Mouse (Mus musculus): Measurements from ENCODE around the gene Sod2. TPM values are rescaled to one million over a fixed set of nuclear protein-coding genes. Genes with fewer than 3 reads are reported as not detected.
"Not testable (repeated sequence)": the region's sequence is repeated elsewhere in the genome, so short reads cannot be mapped to it uniquely, and the experiment has no call there.

Sod2 gene
- polyA plus RNA-seq (2015; fragmentation: Nextera tagmentation; extraction: Ambion mirVana): 108 and 116 TPM in 2 replicates

GRCm38 (mm10) chr17:13006546-13006945 lies at the start of gene Sod2:
Gene Sod2 (plus strand): TSS chr17:13006846.
- ATAC-seq (ENCODE audit: low read depth); H3K9me3 ChIP-seq (replicated peaks; ENCODE audit: control insufficient read depth, low read length); H3K27ac ChIP-seq (ENCODE audit: low read length); H3K27me3 ChIP-seq (ENCODE audit: control insufficient read depth, insufficient read depth, low read depth, low read length); H3K36me3 ChIP-seq (ENCODE audit: control insufficient read depth, insufficient read depth): not testable (repeated sequence)
- H3K9ac ChIP-seq (ENCODE audit: low read depth, low read length): 0 out of 2 replicates have a peak within 1 kb of the TSS, but pooled peaks have one; percentile 18
- peak within 1 kb of the TSS; percentile 87 for H3K4me3 ChIP-seq (ENCODE audit: low read depth, low read length)
- peak within 1 kb of the TSS; percentile 93 for H3K4me2 ChIP-seq (ENCODE audit: low read depth, low read length)
- 98% methylated on average over 2 of the region's 2 CpGs for WGBS (ENCODE audit: insufficient replicate concordance)
- peaks cover 21% of the 10 kb centered on the region for H3K4me1 ChIP-seq (ENCODE audit: control insufficient read depth, low read depth, low read length)

DNA sequence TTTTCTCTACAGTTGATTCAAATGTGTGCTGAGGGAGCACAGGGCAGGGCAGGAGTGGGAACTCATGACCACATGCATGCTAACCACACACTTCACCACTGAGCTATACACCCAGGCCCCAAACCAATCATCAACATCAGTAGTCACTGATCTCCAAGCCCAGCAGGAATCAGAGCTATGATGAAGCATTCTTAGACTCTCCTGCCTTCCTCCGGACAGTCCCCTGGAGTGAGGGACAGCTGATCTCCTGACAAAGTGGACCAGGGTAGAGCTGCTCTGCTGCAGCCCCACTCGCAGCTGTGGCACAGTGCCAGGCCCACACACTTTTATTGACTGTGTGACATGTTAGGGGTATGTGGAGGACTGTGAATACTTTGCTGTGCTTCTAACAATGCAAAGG lies 47.3 kb upstream of the Sod2 start:
- not testable (repeated sequence) for H3K27ac ChIP-seq (ENCODE audit: low read length); H3K4me3 ChIP-seq (ENCODE audit: low read depth, low read length); ATAC-seq (ENCODE audit: low read depth); H3K4me1 ChIP-seq (ENCODE audit: control insufficient read depth, low read depth, low read length); H3K27me3 ChIP-seq (ENCODE audit: control insufficient read depth, insufficient read depth, low read depth, low read length); H3K9ac ChIP-seq (ENCODE audit: low read depth, low read length); H3K9me3 ChIP-seq (replicated peaks; ENCODE audit: control insufficient read depth, low read length); H3K36me3 ChIP-seq (ENCODE audit: control insufficient read depth, insufficient read depth)
- 26% methylated on average over 1 of the region's 2 CpGs for whole genome bisulfite sequencing (ENCODE audit: insufficient replicate concordance)
- peak overlapping the region; percentile 24; the same call in 1 of the 2 replicates for H3K4me2 ChIP-seq (ENCODE audit: low read depth, low read length)

GRCm38 (mm10) chr17:12960331-12960873 lies 46.2 kb upstream of the Sod2 start, which contains the start of gene Acat2:
Gene Acat2 (minus strand): TSS chr17:12960747.
- H3K4me3 ChIP-seq (ENCODE audit: low read depth, low read length): peak within 1 kb of the TSS; percentile 84
- peaks cover 7% of the 10 kb centered on the region for H3K4me1 ChIP-seq (ENCODE audit: control insufficient read depth, low read depth, low read length)
- H3K9me3 ChIP-seq (replicated peaks; ENCODE audit: control insufficient read depth, low read length): no peaks in the 10 kb centered on the region
- no peaks in the 10 kb centered on the region; the same call in 1 of the 2 replicates for H3K36me3 ChIP-seq (ENCODE audit: control insufficient read depth, insufficient read depth)
- H3K27ac ChIP-seq (ENCODE audit: low read length): peak within 1 kb of the TSS; percentile 87
- under 1% methylated on average over 42 of the region's 42 CpGs for WGBS (ENCODE audit: insufficient replicate concordance)
- ATAC-seq (ENCODE audit: low read depth): peak; percentile 97
- peak within 1 kb of the TSS; percentile 81 for H3K4me2 ChIP-seq (ENCODE audit: low read depth, low read length)
- H3K9ac ChIP-seq (ENCODE audit: low read depth, low read length): peak within 1 kb of the TSS; percentile 80
- no peaks in the 10 kb centered on the region for H3K27me3 ChIP-seq (ENCODE audit: control insufficient read depth, insufficient read depth, low read depth, low read length)

- Histone ChIP-seq H3K4me2 (ENCODE audit: low read depth, low read length) (no peak overlapping the region), H3K9ac (ENCODE audit: low read depth, low read length) (no peak overlapping the region), H3K4me1 (ENCODE audit: control insufficient read depth, low read depth, low read length) (peaks cover 7% of the 10 kb centered on the region), H3K36me3 (ENCODE audit: control insufficient read depth, insufficient read depth) (peaks cover 7% of the 10 kb centered on the region; the same call in 1 of the 2 replicates), H3K9me3 (replicated peaks; ENCODE audit: control insufficient read depth, low read length) (no peaks in the 10 kb centered on the region), H3K27me3 (ENCODE audit: control insufficient read depth, insufficient read depth, low read depth, low read length) (no peaks in the 10 kb centered on the region), H3K4me3 (ENCODE audit: low read depth, low read length) (no peak overlapping the region), H3K27ac (ENCODE audit: low read length) (no peak overlapping the region)
- no peak for ATAC-seq (ENCODE audit: low read depth)
- WGBS (ENCODE audit: insufficient replicate concordance): 57% methylated on average over 3 of the region's 3 CpGs
Measured at GRCm38 (mm10) chr17:12963476-12963875, 43.2 kb upstream of the Sod2 start.

GRCm38 (mm10) chr17:12967173-12967572 lies 39.5 kb upstream of the Sod2 start:
- no peaks in the 10 kb centered on the region for H3K4me1 ChIP-seq (ENCODE audit: control insufficient read depth, low read depth, low read length)
- ATAC-seq (ENCODE audit: low read depth): no peak
- H3K9ac ChIP-seq (ENCODE audit: low read depth, low read length): no peak overlapping the region
- no peaks in the 10 kb centered on the region for H3K9me3 ChIP-seq (replicated peaks; ENCODE audit: control insufficient read depth, low read length)
- no peak overlapping the region for H3K4me2 ChIP-seq (ENCODE audit: low read depth, low read length)
- H3K27me3 ChIP-seq (ENCODE audit: control insufficient read depth, insufficient read depth, low read depth, low read length): no peaks in the 10 kb centered on the region
- H3K36me3 ChIP-seq (ENCODE audit: control insufficient read depth, insufficient read depth): peaks cover 13% of the 10 kb centered on the region; the same call in 1 of the 2 replicates
- no peak overlapping the region for H3K27ac ChIP-seq (ENCODE audit: low read length)
- 84% methylated on average over 2 of the region's 2 CpGs for WGBS (ENCODE audit: insufficient replicate concordance)
- no peak overlapping the region for H3K4me3 ChIP-seq (ENCODE audit: low read depth, low read length)

GRCm38 (mm10) chr17:12973851-12974250 lies 32.8 kb upstream of the Sod2 start:
- Histone ChIP-seq H3K27ac (ENCODE audit: low read length) (no peak overlapping the region), H3K4me3 (ENCODE audit: low read depth, low read length) (no peak overlapping the region), H3K27me3 (ENCODE audit: control insufficient read depth, insufficient read depth, low read depth, low read length) (no peaks in the 10 kb centered on the region), H3K9me3 (replicated peaks; ENCODE audit: control insufficient read depth, low read length) (no peaks in the 10 kb centered on the region), H3K4me2 (ENCODE audit: low read depth, low read length) (no peak overlapping the region), H3K4me1 (ENCODE audit: control insufficient read depth, low read depth, low read length) (no peaks in the 10 kb centered on the region), H3K9ac (ENCODE audit: low read depth, low read length) (no peak overlapping the region), H3K36me3 (ENCODE audit: control insufficient read depth, insufficient read depth) (peaks cover 26% of the 10 kb centered on the region)
- no peak for ATAC-seq (ENCODE audit: low read depth)
- WGBS (ENCODE audit: insufficient replicate concordance): 74% methylated on average over 2 of the region's 2 CpGs

DNA sequence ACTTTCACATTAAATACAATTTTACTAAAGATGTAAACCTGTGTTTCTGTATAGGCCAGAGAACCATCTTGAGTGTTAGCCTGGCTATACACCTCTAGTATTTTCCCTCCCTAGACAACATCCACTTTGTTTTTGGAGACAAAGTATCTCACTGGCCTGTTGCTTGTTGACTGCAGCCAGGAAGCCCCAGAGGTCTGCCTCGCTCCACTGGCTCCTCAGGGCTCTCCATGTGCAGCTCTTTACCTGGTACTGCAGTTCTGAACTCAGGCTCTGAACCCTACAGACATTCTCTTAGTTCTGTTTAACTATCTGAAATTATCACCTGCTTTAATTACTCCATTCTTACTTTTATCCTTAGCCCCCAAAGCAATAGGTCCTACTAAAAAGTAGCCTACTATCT lies 28.1 kb upstream of the Sod2 start:
- Histone ChIP-seq H3K4me3 (ENCODE audit: low read depth, low read length) (no peak overlapping the region), H3K27me3 (ENCODE audit: control insufficient read depth, insufficient read depth, low read depth, low read length) (no peaks in the 10 kb centered on the region), H3K4me1 (ENCODE audit: control insufficient read depth, low read depth, low read length) (no peaks in the 10 kb centered on the region), H3K9me3 (replicated peaks; ENCODE audit: control insufficient read depth, low read length) (no peaks in the 10 kb centered on the region), H3K4me2 (ENCODE audit: low read depth, low read length) (no peak overlapping the region), H3K27ac (ENCODE audit: low read length) (no peak overlapping the region), H3K36me3 (ENCODE audit: control insufficient read depth, insufficient read depth) (peaks cover 50% of the 10 kb centered on the region), H3K9ac (ENCODE audit: low read depth, low read length) (no peak overlapping the region)
- no peak for ATAC-seq (ENCODE audit: low read depth)
- 91% methylated on average over 1 of the region's 1 CpGs for WGBS (ENCODE audit: insufficient replicate concordance)

DNA sequence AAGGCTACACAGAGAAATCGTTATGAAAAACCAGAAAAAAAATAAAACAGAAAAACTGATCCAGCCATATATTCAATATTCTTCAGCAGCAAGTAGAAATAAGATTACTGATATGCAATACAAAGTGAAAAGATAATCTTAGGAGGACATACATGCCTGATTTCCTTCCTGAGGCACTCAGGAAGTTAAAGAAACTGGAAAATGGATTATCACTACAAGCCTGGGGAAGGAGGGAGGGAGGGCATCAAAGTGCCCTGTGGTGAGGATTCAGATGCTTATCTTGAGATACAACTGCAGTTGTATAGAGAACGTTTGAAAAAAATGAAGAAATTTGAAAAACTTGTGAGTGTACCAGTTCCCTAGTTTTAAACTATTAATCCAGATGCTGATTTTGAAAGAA lies 22.7 kb upstream of the Sod2 start:
- Histone ChIP-seq H3K9ac (ENCODE audit: low read depth, low read length) (no peak overlapping the region), H3K4me2 (ENCODE audit: low read depth, low read length) (no peak overlapping the region), H3K27me3 (ENCODE audit: control insufficient read depth, insufficient read depth, low read depth, low read length) (no peaks in the 10 kb centered on the region), H3K36me3 (ENCODE audit: control insufficient read depth, insufficient read depth) (peaks cover 43% of the 10 kb centered on the region), H3K4me1 (ENCODE audit: control insufficient read depth, low read depth, low read length) (peaks cover 2% of the 10 kb centered on the region; the same call in 1 of the 2 replicates), H3K4me3 (ENCODE audit: low read depth, low read length) (no peak overlapping the region), H3K9me3 (replicated peaks; ENCODE audit: control insufficient read depth, low read length) (no peaks in the 10 kb centered on the region), H3K27ac (ENCODE audit: low read length) (no peak overlapping the region)
- ATAC-seq (ENCODE audit: low read depth): no peak
- WGBS (ENCODE audit: insufficient replicate concordance): 25% methylated on average over 2 of the region's 2 CpGs

DNA sequence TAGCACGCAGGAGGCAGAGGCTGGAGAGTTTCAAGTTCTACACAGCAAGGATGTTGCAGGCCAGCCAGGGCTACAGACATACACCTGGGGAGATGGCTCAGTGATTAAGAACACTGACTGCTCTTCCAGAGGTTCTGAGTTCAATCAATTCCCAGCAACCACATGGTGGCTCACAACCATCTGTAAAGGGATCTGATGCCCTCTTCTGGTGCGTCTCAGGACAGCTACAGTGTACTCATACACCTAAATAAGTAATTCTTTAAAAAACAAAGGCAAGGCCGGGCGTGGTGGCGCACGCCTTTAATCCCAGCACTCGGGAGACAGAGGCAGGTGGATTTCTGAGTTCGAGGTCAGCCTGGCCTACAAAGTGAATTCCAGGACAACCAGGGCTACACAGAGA lies 18.6 kb upstream of the Sod2 start:
- H3K36me3 ChIP-seq (ENCODE audit: control insufficient read depth, insufficient read depth): peaks cover 14% of the 10 kb centered on the region
- ATAC-seq (ENCODE audit: low read depth); H3K27ac ChIP-seq (ENCODE audit: low read length); H3K4me2 ChIP-seq (ENCODE audit: low read depth, low read length); H3K27me3 ChIP-seq (ENCODE audit: control insufficient read depth, insufficient read depth, low read depth, low read length); H3K4me3 ChIP-seq (ENCODE audit: low read depth, low read length); H3K9ac ChIP-seq (ENCODE audit: low read depth, low read length); H3K4me1 ChIP-seq (ENCODE audit: control insufficient read depth, low read depth, low read length); H3K9me3 ChIP-seq (replicated peaks; ENCODE audit: control insufficient read depth, low read length): not testable (repeated sequence)
- 72% methylated on average over 8 of the region's 8 CpGs for WGBS (ENCODE audit: insufficient replicate concordance)

Data from liver, embryonic 16.5 days (tissue).